Mouse (Mus musculus) lung, adult 2 months (tissue): ENCODE results near the gene Ghitm.

Experiments
- CTCF ChIP-seq: fragments of 200-500 bp; IDR thresholded peaks from 2 replicates; pipeline ENCODE4 v1.5.1; 2011; ENCODE audit warnings: mild to moderate bottlenecking, low read length, control low read depth; ENCODE audit not compliant: insufficient read depth
- POLR2A ChIP-seq: fragments of 200-500 bp; IDR thresholded peaks from 2 replicates; pipeline ENCODE4 v1.6.1; 2011; ENCODE audit warnings: low read depth, mild to moderate bottlenecking, control low read depth, low read length, borderline replicate concordance; ENCODE audit errors: extremely low read depth

- TF ChIP-seq POLR2A (no peak), CTCF (no peak)
These were observed 29.2 kb downstream of the Ghitm start for GRCm38 (mm10) chr14:37105846-37106245.
